8 mouse cellular contexts compared by ENCODE assay signal in genomic region chr14:8172507-8173410, GRCm38 (mm10). TPM values are rescaled to one million over a fixed set of nuclear protein-coding genes. Genes with fewer than 3 reads are reported as not detected.
A peak's percentile ranks its signal among the peaks of the same experiment; 100 is the strongest.
DNase-seq lines count a peak whose midpoint lies in the region; ATAC-seq lines count a peak whose summit lies in the region.

TSS of gene Pdhb (minus strand) at chr14:8173025.

- H3K4me2 ChIP-seq in forebrain, embryonic 14.5 days (ENCODE audit: low read length) = peak within 1 kb of the TSS; percentile 63
- H3K4me2 ChIP-seq in neural tube, embryonic 15.5 days = peak within 1 kb of the TSS; percentile 89

- intact Hi-C loops in heart, postnatal 14 days (cut with DNase I) = loop anchor here (2.0 to 10.0 kb wide), 2 partner anchors 42 to 172 kb away; partner anchors contain the start of gene Kctd6

- no peaks in the 10 kb centered on the region for H3K27me3 ChIP-seq in forebrain, embryonic 14.5 days (replicated peaks; ENCODE audit: control insufficient read depth, insufficient read depth, low read length)
- H3K27me3 ChIP-seq in neural tube, embryonic 15.5 days (replicated peaks) = no peaks in the 10 kb centered on the region

- peaks cover 6% of the 10 kb centered on the region for H3K4me1 ChIP-seq in forebrain, embryonic 14.5 days (ENCODE audit: control insufficient read depth, insufficient read depth, low read length)
- H3K4me1 ChIP-seq in neural tube, embryonic 15.5 days = peaks cover 9% of the 10 kb centered on the region

- no peaks in the 10 kb centered on the region for H3K9me3 ChIP-seq in forebrain, embryonic 14.5 days (replicated peaks; ENCODE audit: control insufficient read depth, low read length)
- no peaks in the 10 kb centered on the region for H3K9me3 ChIP-seq in neural tube, embryonic 15.5 days (replicated peaks)

- H3K4me3 ChIP-seq in forebrain, embryonic 14.5 days (ENCODE audit: low read depth, low read length) = peak within 1 kb of the TSS; percentile 99
- H3K4me3 ChIP-seq in neural tube, embryonic 15.5 days (replicated peaks) = peak within 1 kb of the TSS; percentile 99

- ATAC-seq in forebrain, embryonic 14.5 days = peak; percentile 100
- ATAC-seq in neural tube, embryonic 15.5 days (ENCODE audit: low FRiP score) = peak; percentile 99

- WGBS in forebrain, embryonic 14.5 days = under 1% methylated on average over 64 of the region's 64 CpGs
- under 1% methylated on average over 64 of the region's 64 CpGs for WGBS in neural tube, embryonic 15.5 days

- H3K27ac ChIP-seq in forebrain, embryonic 14.5 days (ENCODE audit: low read depth, low read length) = peak within 1 kb of the TSS; percentile 71; the same call in 1 of the 2 replicates
- H3K27ac ChIP-seq in neural tube, embryonic 15.5 days (replicated peaks) = peak within 1 kb of the TSS; percentile 90

- H3K36me3 ChIP-seq in forebrain, embryonic 14.5 days (ENCODE audit: control insufficient read depth, insufficient read depth, low read length) = peaks cover 30% of the 10 kb centered on the region
- H3K36me3 ChIP-seq in neural tube, embryonic 15.5 days = peaks cover 26% of the 10 kb centered on the region

- DNase-seq in ES-CJ7 (ENCODE audit: low read depth, low spot score) = peak; percentile 99
- DNase-seq in cerebellum, adult 11 months = peak; percentile 99
- peak; percentile 100 for DNase-seq in forebrain, embryonic 14.5 days (ENCODE audit: low spot score)
- peak; percentile 99 for DNase-seq in heart, postnatal 14 days
- DNase-seq in layer of hippocampus, adult 11-12 months (ENCODE audit: low spot score) = peak; percentile 100
- DNase-seq in lung, adult 18-20 months = peak; percentile 99
- DNase-seq in testis, postnatal 14 days (ENCODE audit: low spot score) = peak; percentile 100

- H3K9ac ChIP-seq in forebrain, embryonic 14.5 days (ENCODE audit: low read length) = peak within 1 kb of the TSS; percentile 95
- peak within 1 kb of the TSS; percentile 93 for H3K9ac ChIP-seq in neural tube, embryonic 15.5 days (replicated peaks)

RNA-seq across cellular contexts. Expression of gene Pdhb, which starts in this region (rescaled TPM):
- polyA plus RNA-seq in forebrain, embryonic 14.5 days (2014; fragmentation: Nextera tagmentation; extraction: Ambion mirVana) = 240 and 252 TPM in 2 replicates
- total RNA-seq in heart, postnatal 14 days (2021) = 100 to 1,000 TPM; 886 to 904 TPM
- 296 and 297 TPM in 2 replicates for polyA plus RNA-seq in neural tube, embryonic 15.5 days (2015; fragmentation: Nextera tagmentation; extraction: Ambion mirVana)

Comparison
In these comparisons a context has a peak if more than half of its experiments do, and no peak if none do; other contexts are left out.
1. Peak in every context shown above with its lines: DNase-seq, ATAC-seq, H3K4me3 ChIP-seq and H3K27ac ChIP-seq.